Mouse (Mus musculus) heart, adult 2 months (tissue): ENCODE results near the gene Urm1.

Experiments
- CTCF ChIP-seq: fragments of 200-600 bp; IDR thresholded peaks from 2 replicates; pipeline ENCODE4 v1.8.1; 2022; ENCODE audit warnings: antibody characterized with exemption, mild to moderate bottlenecking, moderate library complexity
- EP300 ChIP-seq: fragments of 200-500 bp; IDR thresholded peaks from 2 replicates; pipeline ENCODE4 v1.6.1; 2011; ENCODE audit warnings: low read depth, low read length, control low read depth; ENCODE audit not compliant: insufficient read depth
- POLR2A ChIP-seq: fragments of 200-500 bp; IDR thresholded peaks from 2 replicates; pipeline ENCODE4 v1.6.1; 2011; ENCODE audit warnings: mild to moderate bottlenecking, low read depth, low read length, control low read depth; ENCODE audit not compliant: insufficient read depth

- TF ChIP-seq CTCF, result no peak
- no peak for TF ChIP-seq POLR2A
- TF ChIP-seq EP300, result no peak
Measured at GRCm38 (mm10) chr2:29879964-29880830, 60.3 kb downstream of the Urm1 start.
